Mouse (Mus musculus): ENCODE results near the gene Fbxl17.

- no peak for TF ChIP-seq USF1 (IDR thresholded peaks at IDR 0.05; ENCODE audit: low read depth)
- no peak for TF ChIP-seq CEBPB (IDR thresholded peaks at IDR 0.05; ENCODE audit: insufficient read depth, poor library complexity, severe bottlenecking)
- no peak for TF ChIP-seq POLR2A (IDR thresholded peaks at IDR 0.05; ENCODE audit: insufficient read length, low read depth)
Observed at GRCm38 (mm10) chr17:63095553-63095952, 404.3 kb downstream of the Fbxl17 start.

Measured in myocyte (in vitro differentiated cells).